Mouse (Mus musculus) liver, embryonic 12.5 days (tissue): ENCODE results near the gene Zfp704. TPM values are rescaled to one million over a fixed set of nuclear protein-coding genes. Genes with fewer than 3 reads are reported as not detected.
A peak's percentile ranks its signal among the peaks of the same experiment; 100 is the strongest.

ENCODE experiments used
- ATAC-seq: fragments of 200-750 bp; cut with Nextera tagmentation; 2 replicates; pipeline ENCODE4 v1.8.0; 2017; ENCODE audit warnings: moderate number of reproducible peaks, mild to moderate bottlenecking, moderate library complexity
- H3K27ac ChIP-seq: fragments of 300-500 bp; sonication (generic); 2 replicates; pipeline ENCODE4 v1.5.1; 2016; ENCODE audit warnings: mild to moderate bottlenecking
- H3K27me3 ChIP-seq: fragments of 300-500 bp; sonication (generic); replicated peaks from 2 replicates; pipeline ENCODE4 v1.6.1; 2016; ENCODE audit warnings: mild to moderate bottlenecking, moderate library complexity
- H3K36me3 ChIP-seq: fragments of 300-500 bp; sonication (generic); 2 replicates; pipeline ENCODE4 v1.6.1; 2016; ENCODE audit warnings: mild to moderate bottlenecking, moderate library complexity
- H3K4me1 ChIP-seq: fragments of 300-500 bp; sonication (generic); 2 replicates; pipeline ENCODE4 v1.6.1; 2016
- H3K4me2 ChIP-seq: fragments of 300-500 bp; sonication (generic); 2 replicates; pipeline ENCODE4 v1.6.1; 2016; ENCODE audit warnings: mild to moderate bottlenecking, moderate library complexity
- H3K4me3 ChIP-seq: fragments of 300-500 bp; sonication (generic); 2 replicates; pipeline ENCODE4 v1.5.1; 2016; ENCODE audit warnings: mild to moderate bottlenecking, moderate library complexity
- H3K9ac ChIP-seq: fragments of 300-500 bp; sonication (generic); 2 replicates; pipeline ENCODE4 v1.6.1; 2016; ENCODE audit warnings: mild to moderate bottlenecking, moderate library complexity
- H3K9me3 ChIP-seq: fragments of 300-500 bp; sonication (generic); replicated peaks from 2 replicates; pipeline ENCODE4 v1.6.1; 2016; ENCODE audit warnings: mild to moderate bottlenecking, moderate library complexity
- WGBS: fragments of 180-500 bp; shearing (Covaris S2); methylation state at CpG from one replicate; pipeline ENCODE4 v1.1.7; 2016; ENCODE audit not compliant: insufficient replicate concordance; 5-methylcytosine and 5-hydroxymethylcytosine counted together
- polyA plus RNA-seq: library from polyadenylated mRNA; unstranded; fragments of >200 nt; fragmentation: Nextera tagmentation; extraction: Ambion mirVana; gene quantifications from 2 replicates; pipeline ENCODE4 v1.2.1, GENCODE M21; 2016

Zfp704 gene
- polyA plus RNA-seq, 1 experiment from 2014 or later, result 1.8 TPM

DNA sequence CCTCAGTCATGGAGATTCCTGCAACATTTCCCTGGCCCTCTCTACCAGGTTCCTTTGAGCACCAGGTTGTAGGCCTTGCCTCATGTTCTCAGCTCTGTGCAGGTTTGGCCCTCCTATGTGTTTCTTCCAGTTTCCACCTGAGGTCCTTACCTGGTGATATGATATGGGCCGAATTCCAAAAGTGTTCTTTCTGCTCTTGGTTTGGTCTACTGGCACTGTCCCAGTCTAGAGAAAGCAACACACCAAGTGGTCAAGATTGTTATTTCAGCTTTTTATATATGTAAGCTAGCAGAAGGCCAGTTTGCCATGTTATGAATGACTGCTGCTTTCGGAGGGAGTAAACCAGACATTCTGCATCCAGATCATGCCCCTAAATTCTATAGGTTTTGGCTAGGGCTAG, 541 bp upstream of the Zfp704 start:
- peak overlapping the region; percentile 77; the same call in 1 of the 2 replicates for H3K4me3 ChIP-seq
- H3K36me3 ChIP-seq, result no peaks in the 10 kb centered on the region
- no peak overlapping the region for H3K9ac ChIP-seq
- H3K27ac ChIP-seq, result no peak overlapping the region
- 74% methylated on average over 2 of the region's 2 CpGs for WGBS
- H3K9me3 ChIP-seq, result no peaks in the 10 kb centered on the region
- peaks cover 63% of the 10 kb centered on the region for H3K4me1 ChIP-seq
- H3K27me3 ChIP-seq, result peaks cover 31% of the 10 kb centered on the region
- peak overlapping the region; percentile 96 for H3K4me2 ChIP-seq
- ATAC-seq, result no peak; the same call in 1 of the 2 replicates

DNA sequence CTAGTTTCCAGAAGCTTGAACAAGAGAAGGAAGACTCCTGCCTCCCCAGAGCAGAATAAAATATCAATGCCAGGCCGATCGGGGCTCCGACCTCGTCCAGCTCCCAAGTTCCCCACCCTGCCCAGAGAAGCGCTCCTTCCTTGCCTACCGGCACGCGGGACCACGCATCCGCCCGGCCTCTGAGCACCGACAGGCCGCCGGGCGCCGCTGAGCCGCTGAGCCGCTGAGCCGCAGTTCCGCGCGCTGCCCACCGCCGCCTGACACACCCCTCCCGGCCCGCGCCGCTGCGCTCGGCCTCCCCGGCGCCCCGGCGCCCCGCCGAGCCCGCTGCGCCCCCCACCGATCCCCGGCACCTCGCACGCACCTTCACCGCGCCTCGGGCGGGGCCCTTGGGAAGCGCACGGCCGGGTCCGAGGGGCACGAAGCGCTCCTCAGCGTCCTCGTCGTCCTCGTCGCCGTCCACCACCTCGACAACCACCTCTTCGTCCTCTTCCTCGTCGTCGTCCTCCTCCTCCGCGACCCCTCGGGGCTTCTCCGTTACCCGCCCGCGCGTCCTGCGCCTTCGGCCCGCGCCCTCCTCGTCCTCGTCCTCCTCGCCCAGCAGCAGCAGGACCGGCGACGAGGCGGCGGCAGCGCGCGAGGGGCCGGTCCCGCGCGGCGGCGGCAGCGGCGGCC, 842 bp downstream of the Zfp704 start:
- H3K9me3 ChIP-seq, result no peaks in the 10 kb centered on the region
- no peaks in the 10 kb centered on the region for H3K36me3 ChIP-seq
- under 1% methylated on average over 83 of the region's 94 CpGs for WGBS
- H3K27ac ChIP-seq, result peak overlapping the region; percentile 83
- peaks cover 60% of the 10 kb centered on the region for H3K4me1 ChIP-seq
- H3K4me2 ChIP-seq, result peak overlapping the region; percentile 96
- peak overlapping the region; percentile 80 for H3K9ac ChIP-seq
- ATAC-seq, result peak; percentile 53
- peak overlapping the region; percentile 77 for H3K4me3 ChIP-seq
- peaks cover 31% of the 10 kb centered on the region for H3K27me3 ChIP-seq

DNA sequence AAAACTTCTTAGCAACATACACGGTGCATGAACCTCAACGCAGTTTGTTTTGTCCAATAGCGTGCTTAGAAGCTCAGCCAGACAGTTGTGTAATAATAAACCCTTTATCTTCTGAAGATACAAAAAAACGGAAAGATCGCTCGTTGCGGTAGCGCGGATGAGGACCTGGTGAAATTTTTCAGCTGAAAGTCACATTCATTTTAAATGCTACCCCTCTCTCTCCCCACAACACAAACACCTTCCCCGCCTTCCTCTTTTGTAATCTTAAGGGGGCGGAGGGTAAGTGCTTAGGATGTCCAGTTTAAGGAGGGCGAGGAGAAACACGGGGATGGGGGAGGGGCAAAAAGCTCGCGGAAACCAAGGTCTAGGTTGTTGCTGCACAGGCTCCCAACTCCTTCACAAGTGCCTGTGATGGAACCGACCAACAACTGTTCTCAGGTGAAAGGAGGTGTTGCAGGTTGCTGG, 1.4 kb downstream of the Zfp704 start:
- H3K4me2 ChIP-seq, result peak overlapping the region; percentile 96
- H3K4me1 ChIP-seq, result peaks cover 54% of the 10 kb centered on the region
- H3K27me3 ChIP-seq, result peaks cover 31% of the 10 kb centered on the region
- WGBS, result under 1% methylated on average over 16 of the region's 16 CpGs
- H3K36me3 ChIP-seq, result no peaks in the 10 kb centered on the region
- H3K27ac ChIP-seq, result peak overlapping the region; percentile 83
- H3K9ac ChIP-seq, result peak overlapping the region; percentile 80
- H3K9me3 ChIP-seq, result no peaks in the 10 kb centered on the region
- ATAC-seq, result peak; percentile 33; the same call in 1 of the 2 replicates
- H3K4me3 ChIP-seq, result peak overlapping the region; percentile 77

DNA sequence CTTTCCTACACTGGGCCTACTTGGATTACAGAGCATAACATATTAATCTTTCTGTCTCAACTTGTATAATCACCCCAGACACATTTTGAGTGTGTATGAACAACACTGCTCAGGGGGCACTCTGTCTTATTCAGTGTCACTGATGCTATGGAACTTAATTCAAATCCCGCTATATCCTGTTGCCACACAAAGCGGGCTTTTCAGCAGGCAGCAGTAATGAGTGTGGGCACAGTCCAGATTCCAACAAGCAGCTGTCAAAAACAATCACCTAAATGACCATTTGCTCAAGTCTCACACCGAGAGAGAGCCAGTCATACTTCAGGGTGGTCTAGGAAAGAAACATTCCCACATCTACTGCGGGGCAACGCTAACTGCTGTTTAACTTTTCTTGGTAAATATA, 2.2 kb downstream of the Zfp704 start:
- H3K4me3 ChIP-seq, result peak overlapping the region; percentile 77; the same call in 1 of the 2 replicates
- no peak overlapping the region for H3K27ac ChIP-seq
- peaks cover 53% of the 10 kb centered on the region for H3K4me1 ChIP-seq
- no peak overlapping the region for H3K9ac ChIP-seq
- peaks cover 28% of the 10 kb centered on the region for H3K27me3 ChIP-seq
- 74% methylated on average over 5 of the region's 5 CpGs for WGBS
- H3K4me2 ChIP-seq, result peak overlapping the region; percentile 96
- H3K9me3 ChIP-seq, result no peaks in the 10 kb centered on the region
- H3K36me3 ChIP-seq, result no peaks in the 10 kb centered on the region
- no peak for ATAC-seq

DNA sequence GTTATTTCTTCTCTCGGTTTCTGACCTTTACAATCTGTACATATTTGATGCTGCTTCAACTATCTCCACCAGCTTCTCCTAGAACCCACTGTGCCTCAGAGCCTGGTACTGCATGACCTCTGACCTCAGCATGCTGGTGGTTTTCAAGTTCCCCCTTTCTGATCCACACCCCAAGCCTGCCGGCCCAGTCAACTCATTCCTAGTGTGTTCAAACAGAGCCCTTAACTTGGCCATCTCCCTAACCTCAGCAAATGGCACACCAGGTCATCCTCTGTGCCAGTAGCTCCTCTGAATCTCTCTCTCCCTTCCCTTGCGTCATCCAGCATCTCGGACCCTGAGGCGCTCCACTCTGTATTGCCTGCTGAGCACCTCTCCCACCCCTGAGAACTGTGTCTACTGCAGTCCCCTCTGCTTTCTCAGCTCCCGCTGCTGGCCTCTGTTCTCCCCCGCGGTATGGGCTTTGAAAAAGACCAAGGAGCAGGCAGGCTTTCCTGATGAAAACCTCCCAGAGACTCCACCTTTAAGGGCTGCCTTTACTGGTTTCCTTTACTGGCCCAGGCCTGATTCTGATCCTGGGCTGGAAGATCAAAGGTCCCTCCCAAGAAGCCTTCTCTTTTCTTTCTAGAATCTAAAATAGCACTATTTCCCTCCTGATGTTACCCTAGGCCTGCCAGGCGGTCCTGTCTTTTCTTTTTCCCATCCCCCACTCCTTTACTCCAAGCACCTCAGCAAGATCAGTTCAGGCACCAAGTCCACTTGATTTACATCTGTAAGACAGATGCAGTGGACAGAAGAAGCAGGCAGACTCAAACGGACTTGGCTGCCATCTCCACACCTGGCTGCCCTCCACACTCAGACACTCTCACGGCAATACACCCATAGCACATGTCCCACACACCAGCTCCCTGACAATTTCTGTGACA, 3.8 kb downstream of the Zfp704 start:
- H3K9ac ChIP-seq, result no peak overlapping the region
- H3K27me3 ChIP-seq, result peaks cover 12% of the 10 kb centered on the region
- no peak overlapping the region for H3K27ac ChIP-seq
- H3K4me1 ChIP-seq, result peaks cover 55% of the 10 kb centered on the region
- ATAC-seq, result no peak
- H3K4me3 ChIP-seq, result no peak overlapping the region
- no peaks in the 10 kb centered on the region for H3K36me3 ChIP-seq
- H3K4me2 ChIP-seq, result no peak overlapping the region
- 48% methylated on average over 11 of the region's 11 CpGs for WGBS
- H3K9me3 ChIP-seq, result no peaks in the 10 kb centered on the region

DNA sequence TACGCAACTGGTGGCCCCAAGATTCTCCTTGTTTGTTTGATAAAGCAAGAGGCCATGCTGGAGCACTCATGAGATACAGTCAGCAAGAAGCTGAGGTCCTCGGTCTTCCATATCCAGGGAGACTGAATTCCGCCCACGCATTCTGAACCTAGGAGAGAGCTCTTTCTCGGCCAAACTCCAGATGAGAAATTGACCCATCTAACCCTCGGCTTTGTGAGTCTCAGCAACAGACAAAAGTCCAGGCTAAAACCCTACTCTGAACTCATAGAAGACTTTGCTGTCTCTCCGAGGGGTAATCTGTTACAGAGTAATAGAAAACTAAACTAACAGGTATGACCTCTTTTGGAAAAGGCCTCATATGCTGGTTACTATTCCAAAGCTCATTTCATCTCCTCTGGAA, 4.9 kb downstream of the Zfp704 start:
- Histone ChIP-seq H3K4me3 (no peak overlapping the region), H3K27ac (no peak overlapping the region), H3K9ac (no peak overlapping the region), H3K27me3 (peaks cover 1% of the 10 kb centered on the region), H3K9me3 (no peaks in the 10 kb centered on the region), H3K36me3 (no peaks in the 10 kb centered on the region), H3K4me1 (peaks cover 57% of the 10 kb centered on the region), H3K4me2 (no peak overlapping the region)
- 64% methylated on average over 7 of the region's 7 CpGs for WGBS
- no peak for ATAC-seq

DNA sequence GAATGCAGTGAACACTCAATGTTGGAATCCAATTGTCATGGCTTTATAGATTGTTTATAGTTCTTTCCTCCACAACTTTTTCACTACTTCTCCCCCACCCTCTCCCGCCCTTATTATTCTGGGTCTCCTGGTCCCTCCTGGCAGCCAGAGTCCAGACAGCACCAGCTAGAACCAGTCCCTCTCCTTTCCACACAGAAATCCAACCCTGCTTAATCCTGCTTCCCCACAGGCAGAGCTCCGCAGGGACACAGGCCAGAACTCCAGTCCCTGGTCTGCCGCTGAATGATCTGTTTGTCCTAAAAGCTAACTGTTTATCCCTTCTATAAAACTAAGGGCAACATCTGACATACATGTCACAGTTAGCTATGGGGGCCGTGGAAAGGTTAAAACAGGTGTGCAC, 6.0 kb downstream of the Zfp704 start:
- Histone ChIP-seq H3K27me3 (no peaks in the 10 kb centered on the region; the same call in 1 of the 2 replicates), H3K4me1 (peaks cover 59% of the 10 kb centered on the region), H3K9ac (no peak overlapping the region), H3K9me3 (no peaks in the 10 kb centered on the region), H3K4me3 (no peak overlapping the region), H3K36me3 (no peaks in the 10 kb centered on the region), H3K27ac (no peak overlapping the region), H3K4me2 (no peak overlapping the region)
- WGBS, result 86% methylated on average over 4 of the region's 4 CpGs
- no peak for ATAC-seq

DNA sequence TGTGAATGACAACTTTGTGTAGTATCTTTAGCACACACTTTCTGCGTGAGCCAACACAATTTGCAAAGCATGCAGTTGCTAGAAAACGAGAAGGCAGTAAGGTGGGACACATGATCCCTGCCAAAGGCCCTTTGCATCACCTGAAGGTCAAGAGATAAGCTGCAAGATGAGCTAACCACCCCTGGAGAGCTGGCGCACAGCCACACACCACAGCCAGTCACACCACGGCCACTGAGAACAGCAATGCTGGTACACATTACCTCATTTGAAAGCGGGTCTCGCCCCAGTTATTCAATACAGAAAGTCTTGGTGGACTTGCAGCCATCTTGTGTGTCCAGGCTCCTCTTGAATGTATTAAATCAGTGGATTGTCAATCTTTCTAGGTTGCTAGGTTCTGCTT, 9.3 kb downstream of the Zfp704 start:
- no peaks in the 10 kb centered on the region for H3K27me3 ChIP-seq
- no peak overlapping the region for H3K4me3 ChIP-seq
- no peaks in the 10 kb centered on the region for H3K9me3 ChIP-seq
- H3K36me3 ChIP-seq, result no peaks in the 10 kb centered on the region
- ATAC-seq, result no peak
- no peak overlapping the region for H3K4me2 ChIP-seq
- WGBS, result 66% methylated on average over 6 of the region's 6 CpGs
- H3K4me1 ChIP-seq, result peaks cover 44% of the 10 kb centered on the region
- H3K9ac ChIP-seq, result no peak overlapping the region
- no peak overlapping the region for H3K27ac ChIP-seq

DNA sequence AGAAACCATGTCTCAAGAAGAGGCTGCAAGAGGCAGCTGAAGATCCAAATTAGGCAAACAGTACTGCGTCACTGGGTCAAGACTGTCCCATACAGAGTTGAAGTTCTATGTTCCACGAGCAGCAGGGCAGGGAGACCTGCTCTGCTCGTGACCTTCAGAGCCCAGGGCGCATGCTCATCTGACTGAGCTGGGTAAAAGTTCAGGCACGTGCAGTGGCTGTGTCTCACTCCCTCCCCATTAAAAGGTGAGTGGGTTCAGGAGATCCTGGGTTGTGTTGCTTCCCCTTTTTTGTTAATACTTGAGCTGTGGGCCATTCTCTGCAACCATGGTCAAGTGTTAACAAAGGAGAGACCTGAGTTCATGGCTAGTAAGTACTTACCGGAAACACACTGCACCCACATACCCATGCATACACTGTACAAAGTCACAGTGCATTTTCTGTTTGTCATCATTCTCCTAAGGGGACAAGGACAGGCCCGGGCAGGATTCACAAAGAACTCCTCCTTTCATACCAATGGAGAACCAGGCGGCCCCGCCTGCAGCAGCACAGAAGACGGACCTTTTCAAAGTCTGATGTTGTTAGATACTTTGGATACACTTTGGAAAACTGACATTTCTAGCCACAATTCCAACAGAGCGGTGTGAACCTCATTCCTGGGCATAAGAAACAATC, 10.0 kb downstream of the Zfp704 start:
- ATAC-seq, result no peak
- Histone ChIP-seq H3K4me2 (no peak overlapping the region), H3K9me3 (no peaks in the 10 kb centered on the region), H3K36me3 (no peaks in the 10 kb centered on the region), H3K4me1 (peaks cover 38% of the 10 kb centered on the region), H3K27ac (no peak overlapping the region), H3K4me3 (no peak overlapping the region), H3K9ac (no peak overlapping the region), H3K27me3 (no peaks in the 10 kb centered on the region)
- WGBS, result 75% methylated on average over 11 of the region's 11 CpGs

DNA sequence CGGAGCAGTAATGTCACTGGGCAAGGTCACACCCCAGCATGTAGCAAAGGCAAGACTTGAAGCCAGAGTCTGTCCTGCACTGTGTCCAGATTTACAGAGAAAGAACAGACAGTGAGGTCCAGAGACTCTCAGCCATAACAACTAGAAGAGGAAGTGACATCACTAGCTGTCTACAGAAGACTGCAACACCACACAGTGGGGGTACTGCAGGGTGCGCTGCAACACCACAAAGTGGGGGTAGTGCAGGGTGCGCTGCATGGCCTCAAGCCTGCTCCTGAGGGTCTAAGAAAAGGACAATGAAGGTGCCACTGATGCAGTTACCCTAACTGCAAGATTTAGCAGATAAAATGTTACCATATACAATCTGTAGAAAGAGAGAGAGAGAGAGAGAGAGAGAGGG, 11.8 kb downstream of the Zfp704 start:
- 69% methylated on average over 3 of the region's 3 CpGs for WGBS
- H3K4me2 ChIP-seq, result no peak overlapping the region
- no peaks in the 10 kb centered on the region for H3K9me3 ChIP-seq
- no peak overlapping the region for H3K27ac ChIP-seq
- H3K4me3 ChIP-seq, result no peak overlapping the region
- ATAC-seq, result peak; percentile 51; the same call in 1 of the 2 replicates
- H3K9ac ChIP-seq, result no peak overlapping the region
- no peaks in the 10 kb centered on the region for H3K36me3 ChIP-seq
- peaks cover 31% of the 10 kb centered on the region for H3K4me1 ChIP-seq
- H3K27me3 ChIP-seq, result no peaks in the 10 kb centered on the region

DNA sequence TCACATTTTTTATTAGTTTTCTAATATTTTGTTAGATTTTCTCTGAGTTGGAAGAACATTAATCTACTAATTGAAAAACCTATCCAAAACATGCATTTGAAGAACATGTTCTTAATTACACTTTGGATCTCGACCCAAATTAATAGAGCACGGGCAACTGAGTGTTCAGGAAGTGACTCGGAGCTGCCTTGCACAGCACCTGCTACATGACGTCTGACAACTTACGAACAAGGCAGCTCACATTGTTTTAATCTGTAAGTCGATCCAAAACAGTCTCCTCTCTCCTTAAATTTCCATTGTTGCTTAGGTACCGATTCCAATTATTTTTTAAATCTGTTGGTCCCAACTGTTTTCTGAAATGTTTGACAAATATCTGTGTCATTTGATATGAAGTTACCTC, 15.4 kb downstream of the Zfp704 start:
- WGBS, result 60% methylated on average over 7 of the region's 7 CpGs
- ATAC-seq, result no peak

More for the DNA sequence above, 15.4 kb downstream of the Zfp704 start:
- Histone ChIP-seq H3K36me3 (no peaks in the 10 kb centered on the region), H3K4me1 (peaks cover 24% of the 10 kb centered on the region), H3K9ac (no peak overlapping the region), H3K27me3 (no peaks in the 10 kb centered on the region), H3K27ac (no peak overlapping the region), H3K9me3 (no peaks in the 10 kb centered on the region), H3K4me3 (no peak overlapping the region), H3K4me2 (no peak overlapping the region)
